Mouse (Mus musculus): Measurements from ENCODE around the gene Mdm1. TPM values are rescaled to one million over a fixed set of nuclear protein-coding genes. Genes with fewer than 3 reads are reported as not detected.

Mdm1 gene
- polyA plus RNA-seq, 1 experiment from 2014 or later = 48.7 TPM

- H3K9ac ChIP-seq = no peak overlapping the region
- no peaks in the 10 kb centered on the region for H3K36me3 ChIP-seq
- peaks cover 7% of the 10 kb centered on the region; the same call in 1 of the 2 replicates for H3K4me1 ChIP-seq
- H3K9me3 ChIP-seq = no peaks in the 10 kb centered on the region
- H3K4me3 ChIP-seq = no peak overlapping the region
- peak; percentile 68; the same call in 1 of the 2 replicates for ATAC-seq (ENCODE audit: insufficient number of reproducible peaks, insufficient read depth, low FRiP score, low TSS enrichment)
- H3K27me3 ChIP-seq = 0 out of 2 replicates have a peak, but pooled peaks cover under 1% of the 10 kb centered on the region
- no peak overlapping the region for H3K27ac ChIP-seq
- H3K4me2 ChIP-seq (replicated peaks) = no peak overlapping the region
- WGBS = 21% methylated on average over 8 of the region's 8 CpGs
Observed at GRCm38 (mm10) chr10:118110006-118110920, 31.3 kb upstream of the Mdm1 start.

GRCm38 (mm10) chr10:118110921-118111301 is 30.7 kb upstream of the Mdm1 start:
- no peak for ATAC-seq (ENCODE audit: insufficient number of reproducible peaks, insufficient read depth, low FRiP score, low TSS enrichment)
- no peak overlapping the region for H3K4me3 ChIP-seq
- peaks cover 7% of the 10 kb centered on the region; the same call in 1 of the 2 replicates for H3K4me1 ChIP-seq
- no peaks in the 10 kb centered on the region for H3K36me3 ChIP-seq
- no peaks in the 10 kb centered on the region for H3K27me3 ChIP-seq
- H3K27ac ChIP-seq = no peak overlapping the region
- no peak overlapping the region for H3K9ac ChIP-seq
- no peaks in the 10 kb centered on the region for H3K9me3 ChIP-seq
- WGBS = 68% methylated on average over 7 of the region's 7 CpGs
- H3K4me2 ChIP-seq (replicated peaks) = no peak overlapping the region

GRCm38 (mm10) chr10:118111621-118112020 is 30.0 kb upstream of the Mdm1 start:
- ATAC-seq (ENCODE audit: insufficient number of reproducible peaks, insufficient read depth, low FRiP score, low TSS enrichment) = no peak
- H3K27me3 ChIP-seq = no peaks in the 10 kb centered on the region
- H3K9me3 ChIP-seq = no peaks in the 10 kb centered on the region
- H3K36me3 ChIP-seq = no peaks in the 10 kb centered on the region
- H3K4me1 ChIP-seq = peaks cover 7% of the 10 kb centered on the region; the same call in 1 of the 2 replicates
- H3K27ac ChIP-seq = no peak overlapping the region
- no peak overlapping the region for H3K9ac ChIP-seq
- H3K4me2 ChIP-seq (replicated peaks) = no peak overlapping the region
- 20% methylated on average over 7 of the region's 7 CpGs for WGBS
- H3K4me3 ChIP-seq = no peak overlapping the region

- 70% methylated on average over 11 of the region's 11 CpGs for WGBS
- no peaks in the 10 kb centered on the region for H3K27me3 ChIP-seq
- H3K36me3 ChIP-seq = no peaks in the 10 kb centered on the region
- H3K9me3 ChIP-seq = no peaks in the 10 kb centered on the region
- H3K4me3 ChIP-seq = no peak overlapping the region
- H3K9ac ChIP-seq = no peak overlapping the region
- peaks cover 7% of the 10 kb centered on the region; the same call in 1 of the 2 replicates for H3K4me1 ChIP-seq
- H3K4me2 ChIP-seq (replicated peaks) = no peak overlapping the region
- ATAC-seq (ENCODE audit: insufficient number of reproducible peaks, insufficient read depth, low FRiP score, low TSS enrichment) = no peak
- H3K27ac ChIP-seq = no peak overlapping the region
Observed at GRCm38 (mm10) chr10:118112294-118112893, 29.2 kb upstream of the Mdm1 start.

GRCm38 (mm10) chr10:118113256-118113682 is 28.3 kb upstream of the Mdm1 start:
- 48% methylated on average over 9 of the region's 9 CpGs for WGBS
- H3K4me3 ChIP-seq = no peak overlapping the region
- H3K27ac ChIP-seq = no peak overlapping the region
- no peaks in the 10 kb centered on the region for H3K9me3 ChIP-seq
- H3K4me2 ChIP-seq (replicated peaks) = no peak overlapping the region
- ATAC-seq (ENCODE audit: insufficient number of reproducible peaks, insufficient read depth, low FRiP score, low TSS enrichment) = no peak
- H3K9ac ChIP-seq = no peak overlapping the region
- H3K27me3 ChIP-seq = no peaks in the 10 kb centered on the region
- H3K36me3 ChIP-seq = no peaks in the 10 kb centered on the region
- H3K4me1 ChIP-seq = peaks cover 7% of the 10 kb centered on the region; the same call in 1 of the 2 replicates

GRCm38 (mm10) chr10:118114271-118114670 is 27.3 kb upstream of the Mdm1 start:
- no peak overlapping the region for H3K4me2 ChIP-seq (replicated peaks)
- no peak overlapping the region for H3K9ac ChIP-seq
- WGBS = 93% methylated on average over 1 of the region's 1 CpGs
- H3K27ac ChIP-seq = no peak overlapping the region
- H3K9me3 ChIP-seq = no peaks in the 10 kb centered on the region
- H3K27me3 ChIP-seq = no peaks in the 10 kb centered on the region
- H3K4me1 ChIP-seq = peaks cover 7% of the 10 kb centered on the region; the same call in 1 of the 2 replicates
- no peak overlapping the region for H3K4me3 ChIP-seq
- no peak for ATAC-seq (ENCODE audit: insufficient number of reproducible peaks, insufficient read depth, low FRiP score, low TSS enrichment)
- no peaks in the 10 kb centered on the region for H3K36me3 ChIP-seq

GRCm38 (mm10) chr10:118116456-118116855 is 25.2 kb upstream of the Mdm1 start:
- H3K27ac ChIP-seq = no peak overlapping the region
- H3K27me3 ChIP-seq = no peaks in the 10 kb centered on the region

GRCm38 (mm10) chr10:118121047-118121936 is 20.3 kb upstream of the Mdm1 start:
- ATAC-seq (ENCODE audit: insufficient number of reproducible peaks, insufficient read depth, low FRiP score, low TSS enrichment) = no peak; the same call in 1 of the 2 replicates

More at GRCm38 (mm10) chr10:118116456-118116855, 25.2 kb upstream of the Mdm1 start:
- no peak overlapping the region for H3K4me2 ChIP-seq (replicated peaks)
- H3K4me1 ChIP-seq = peaks cover 4% of the 10 kb centered on the region; the same call in 1 of the 2 replicates
- no peak for ATAC-seq (ENCODE audit: insufficient number of reproducible peaks, insufficient read depth, low FRiP score, low TSS enrichment)
- 77% methylated on average over 2 of the region's 2 CpGs for WGBS
- H3K36me3 ChIP-seq = no peaks in the 10 kb centered on the region
- no peak overlapping the region for H3K4me3 ChIP-seq
- no peak overlapping the region for H3K9ac ChIP-seq
- H3K9me3 ChIP-seq = no peaks in the 10 kb centered on the region

GRCm38 (mm10) chr10:118121937-118122285 is 19.7 kb upstream of the Mdm1 start:
- Histone ChIP-seq H3K4me1 (peaks cover 6% of the 10 kb centered on the region; the same call in 1 of the 2 replicates), H3K9me3 (no peaks in the 10 kb centered on the region), H3K4me3 (no peak overlapping the region), H3K4me2 (replicated peaks) (peak overlapping the region; percentile 24), H3K27ac (no peak overlapping the region), H3K27me3 (no peaks in the 10 kb centered on the region), H3K9ac (no peak overlapping the region), H3K36me3 (no peaks in the 10 kb centered on the region)
- peak; percentile 89 for ATAC-seq (ENCODE audit: insufficient number of reproducible peaks, insufficient read depth, low FRiP score, low TSS enrichment)
- 34% methylated on average over 13 of the region's 13 CpGs for WGBS

More at GRCm38 (mm10) chr10:118121047-118121936, 20.3 kb upstream of the Mdm1 start:
- no peaks in the 10 kb centered on the region for H3K9me3 ChIP-seq
- 73% methylated on average over 25 of the region's 25 CpGs for WGBS
- H3K4me2 ChIP-seq (replicated peaks) = peak overlapping the region; percentile 24
- no peaks in the 10 kb centered on the region for H3K36me3 ChIP-seq
- H3K27ac ChIP-seq = peak overlapping the region; percentile 46; the same call in 1 of the 2 replicates
- no peak overlapping the region for H3K9ac ChIP-seq
- H3K4me3 ChIP-seq = no peak overlapping the region
- H3K27me3 ChIP-seq = no peaks in the 10 kb centered on the region
- H3K4me1 ChIP-seq = peaks cover 6% of the 10 kb centered on the region; the same call in 1 of the 2 replicates

- H3K27ac ChIP-seq = no peak overlapping the region
- peaks cover 6% of the 10 kb centered on the region; the same call in 1 of the 2 replicates for H3K4me1 ChIP-seq
- no peaks in the 10 kb centered on the region for H3K9me3 ChIP-seq
- WGBS = 92% methylated on average over 11 of the region's 11 CpGs
- H3K4me2 ChIP-seq (replicated peaks) = no peak overlapping the region
- no peaks in the 10 kb centered on the region for H3K36me3 ChIP-seq
- no peak overlapping the region for H3K9ac ChIP-seq
- H3K4me3 ChIP-seq = no peak overlapping the region
- no peaks in the 10 kb centered on the region for H3K27me3 ChIP-seq
- no peak for ATAC-seq (ENCODE audit: insufficient number of reproducible peaks, insufficient read depth, low FRiP score, low TSS enrichment)
Observed at GRCm38 (mm10) chr10:118122441-118123162, 19.0 kb upstream of the Mdm1 start.

Data from embryonic facial prominence, embryonic 12.5 days (tissue).